Mouse (Mus musculus): ENCODE results near the gene Foxl1. TPM values are rescaled to one million over a fixed set of nuclear protein-coding genes. Genes with fewer than 3 reads are reported as not detected.

Foxl1 gene
- polyA plus RNA-seq, 1 experiment from 2014 or later: 0.12 TPM

DNA sequence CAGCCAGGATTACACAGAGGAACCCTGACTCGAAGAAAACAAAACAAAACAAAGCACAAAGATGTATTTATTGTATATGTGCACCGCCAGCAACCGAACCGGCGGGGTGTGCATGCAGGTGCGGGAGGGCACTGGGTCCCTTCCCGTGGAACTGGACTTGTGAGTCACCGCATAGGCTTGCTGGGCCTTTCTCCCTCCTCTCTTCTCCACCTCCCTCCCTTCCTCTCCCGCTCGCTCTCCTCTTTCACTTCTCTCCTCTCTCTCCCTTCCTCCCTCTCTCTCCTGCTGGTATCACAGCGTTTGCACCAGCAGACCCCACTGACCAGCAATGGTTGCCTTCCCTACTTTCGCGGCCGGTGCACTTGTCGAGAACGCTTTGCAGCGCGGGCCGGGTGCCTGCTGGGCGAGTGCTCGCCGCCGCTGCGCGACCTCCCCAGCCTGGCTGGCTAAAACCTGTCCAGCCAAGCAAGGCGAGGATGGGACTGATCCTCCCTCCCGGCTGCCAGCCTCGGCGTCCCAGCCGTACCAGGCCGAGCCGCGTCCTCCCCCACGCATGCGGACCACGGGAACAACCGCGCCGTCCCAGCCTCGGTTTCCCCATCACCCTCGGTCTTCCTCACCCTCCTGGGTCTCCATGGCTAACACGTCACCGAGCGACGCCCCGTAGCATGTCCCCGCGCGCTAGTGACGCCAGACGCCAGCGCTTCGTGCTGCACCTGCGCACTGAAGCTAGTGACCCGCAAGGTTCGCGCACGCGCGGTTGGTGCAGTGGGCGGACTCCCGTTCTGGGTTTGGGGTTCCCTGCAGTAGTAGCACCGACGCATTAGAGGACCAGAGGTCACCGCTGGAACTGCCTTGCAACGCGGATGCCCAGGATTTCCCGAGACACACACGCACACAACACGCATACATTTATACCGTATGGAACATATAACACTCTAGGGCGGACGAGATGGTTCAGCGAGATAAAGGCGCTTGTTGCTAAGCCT, 19.8 kb upstream of the Foxl1 start, which contains the start of gene Mthfsd:
Mthfsd (minus strand) TSS at position 725 of the 989 bp plus-strand sequence.
- H3K9ac ChIP-seq: peak within 1 kb of the TSS; percentile 87
- ATAC-seq: peak; percentile 96
- no peaks in the 10 kb centered on the region for H3K9me3 ChIP-seq (replicated peaks)
- peak within 1 kb of the TSS; percentile 75 for H3K4me3 ChIP-seq
- peaks cover 24% of the 10 kb centered on the region for H3K27me3 ChIP-seq
- peaks cover 13% of the 10 kb centered on the region for H3K4me1 ChIP-seq
- H3K4me2 ChIP-seq: peak within 1 kb of the TSS; percentile 97
- peaks cover 28% of the 10 kb centered on the region for H3K36me3 ChIP-seq (ENCODE audit: poor library complexity, severe bottlenecking)
- under 1% methylated on average over 75 of the region's 75 CpGs for WGBS
- H3K27ac ChIP-seq: peak within 1 kb of the TSS; percentile 60

GRCm38 (mm10) chr8:121108657-121109056, 19.1 kb upstream of the Foxl1 start:
- no peak overlapping the region for H3K27ac ChIP-seq
- WGBS: 14% methylated on average over 5 of the region's 5 CpGs

GRCm38 (mm10) chr8:121111145-121111907, 16.4 kb upstream of the Foxl1 start:
- Histone ChIP-seq H3K4me2 (no peak overlapping the region), H3K27me3 (peaks cover 55% of the 10 kb centered on the region), H3K9ac (no peak overlapping the region), H3K27ac (no peak overlapping the region), H3K4me1 (peaks cover 16% of the 10 kb centered on the region), H3K9me3 (replicated peaks) (no peaks in the 10 kb centered on the region), H3K36me3 (ENCODE audit: poor library complexity, severe bottlenecking) (peaks cover 3% of the 10 kb centered on the region; the same call in 1 of the 2 replicates), H3K4me3 (no peak overlapping the region)
- 45% methylated on average over 7 of the region's 7 CpGs for WGBS
- ATAC-seq: no peak

More at GRCm38 (mm10) chr8:121108657-121109056, 19.1 kb upstream of the Foxl1 start:
- Histone ChIP-seq H3K4me1 (peaks cover 13% of the 10 kb centered on the region), H3K9me3 (replicated peaks) (no peaks in the 10 kb centered on the region), H3K4me2 (peak overlapping the region; percentile 97), H3K4me3 (peak overlapping the region; percentile 75), H3K36me3 (ENCODE audit: poor library complexity, severe bottlenecking) (peaks cover 21% of the 10 kb centered on the region), H3K9ac (peak overlapping the region; percentile 87), H3K27me3 (peaks cover 29% of the 10 kb centered on the region)
- ATAC-seq: no peak

- Histone ChIP-seq H3K27ac (no peak overlapping the region), H3K27me3 (peaks cover 75% of the 10 kb centered on the region), H3K4me1 (peaks cover 15% of the 10 kb centered on the region), H3K9ac (no peak overlapping the region), H3K4me3 (no peak overlapping the region), H3K36me3 (ENCODE audit: poor library complexity, severe bottlenecking) (no peaks in the 10 kb centered on the region), H3K9me3 (replicated peaks) (no peaks in the 10 kb centered on the region), H3K4me2 (no peak overlapping the region)
- ATAC-seq: peak; percentile 57
- 2% methylated on average over 21 of the region's 21 CpGs for WGBS
Measured at GRCm38 (mm10) chr8:121113261-121113660, 14.5 kb upstream of the Foxl1 start.

GRCm38 (mm10) chr8:121115136-121115535, 12.6 kb upstream of the Foxl1 start:
- H3K4me3 ChIP-seq: no peak overlapping the region
- H3K27ac ChIP-seq: no peak overlapping the region
- H3K9me3 ChIP-seq (replicated peaks): no peaks in the 10 kb centered on the region
- under 1% methylated on average over 25 of the region's 25 CpGs for WGBS
- H3K4me2 ChIP-seq: no peak overlapping the region
- H3K9ac ChIP-seq: no peak overlapping the region
- no peak for ATAC-seq
- H3K27me3 ChIP-seq: peaks cover 90% of the 10 kb centered on the region
- H3K36me3 ChIP-seq (ENCODE audit: poor library complexity, severe bottlenecking): no peaks in the 10 kb centered on the region
- H3K4me1 ChIP-seq: peaks cover 15% of the 10 kb centered on the region

GRCm38 (mm10) chr8:121115948-121116347, 11.8 kb upstream of the Foxl1 start, which contains the start of gene Foxc2:
Gene Foxc2 (plus strand): TSS chr8:121116171.
- 0% methylated on average over 25 of the region's 25 CpGs for WGBS
- Histone ChIP-seq H3K27me3 (peaks cover 92% of the 10 kb centered on the region), H3K4me1 (peaks cover 15% of the 10 kb centered on the region), H3K9ac (peak within 1 kb of the TSS; percentile 16; the same call in 1 of the 2 replicates), H3K27ac (no peak within 1 kb of the TSS), H3K9me3 (replicated peaks) (no peaks in the 10 kb centered on the region), H3K36me3 (ENCODE audit: poor library complexity, severe bottlenecking) (no peaks in the 10 kb centered on the region), H3K4me2 (peak within 1 kb of the TSS; percentile 69), H3K4me3 (peak within 1 kb of the TSS; percentile 41)
- ATAC-seq: peak; percentile 62; the same call in 1 of the 2 replicates

DNA sequence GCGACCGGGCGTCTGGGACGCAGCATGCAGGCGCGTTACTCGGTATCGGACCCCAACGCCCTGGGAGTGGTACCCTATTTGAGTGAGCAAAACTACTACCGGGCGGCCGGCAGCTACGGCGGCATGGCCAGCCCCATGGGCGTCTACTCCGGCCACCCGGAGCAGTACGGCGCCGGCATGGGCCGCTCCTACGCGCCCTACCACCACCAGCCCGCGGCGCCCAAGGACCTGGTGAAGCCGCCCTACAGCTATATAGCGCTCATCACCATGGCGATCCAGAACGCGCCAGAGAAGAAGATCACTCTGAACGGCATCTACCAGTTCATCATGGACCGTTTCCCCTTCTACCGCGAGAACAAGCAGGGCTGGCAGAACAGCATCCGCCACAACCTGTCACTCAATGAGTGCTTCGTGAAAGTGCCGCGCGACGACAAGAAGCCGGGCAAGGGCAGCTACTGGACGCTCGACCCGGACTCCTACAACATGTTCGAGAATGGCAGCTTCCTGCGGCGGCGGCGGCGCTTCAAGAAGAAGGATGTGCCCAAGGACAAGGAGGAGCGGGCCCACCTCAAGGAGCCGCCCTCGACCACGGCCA, 11.1 kb upstream of the Foxl1 start:
- Histone ChIP-seq H3K4me1 (peaks cover 15% of the 10 kb centered on the region), H3K27ac (no peak overlapping the region), H3K9ac (peak overlapping the region; percentile 16; the same call in 1 of the 2 replicates), H3K9me3 (replicated peaks) (no peaks in the 10 kb centered on the region), H3K27me3 (peaks cover 97% of the 10 kb centered on the region), H3K36me3 (ENCODE audit: poor library complexity, severe bottlenecking) (no peaks in the 10 kb centered on the region), H3K4me3 (peak overlapping the region; percentile 41), H3K4me2 (peak overlapping the region; percentile 69)
- ATAC-seq: 0 out of 2 replicates have a peak, but pooled peaks have one; percentile 27
- WGBS: 2% methylated on average over 55 of the region's 55 CpGs

GRCm38 (mm10) chr8:121117186-121117651, 10.5 kb upstream of the Foxl1 start:
- peak overlapping the region; percentile 41 for H3K4me3 ChIP-seq
- 0% methylated on average over 56 of the region's 62 CpGs for WGBS
- no peak overlapping the region for H3K27ac ChIP-seq
- H3K27me3 ChIP-seq: peaks cover 98% of the 10 kb centered on the region
- H3K9ac ChIP-seq: no peak overlapping the region
- no peak for ATAC-seq
- no peaks in the 10 kb centered on the region for H3K9me3 ChIP-seq (replicated peaks)
- peaks cover 15% of the 10 kb centered on the region for H3K4me1 ChIP-seq
- H3K4me2 ChIP-seq: peak overlapping the region; percentile 69
- H3K36me3 ChIP-seq (ENCODE audit: poor library complexity, severe bottlenecking): no peaks in the 10 kb centered on the region

- H3K9me3 ChIP-seq (replicated peaks): no peaks in the 10 kb centered on the region
- H3K27ac ChIP-seq: no peak overlapping the region
- no peak for ATAC-seq
- WGBS: under 1% methylated on average over 28 of the region's 28 CpGs
- H3K4me1 ChIP-seq: peaks cover 15% of the 10 kb centered on the region
- peak overlapping the region; percentile 69; the same call in 1 of the 2 replicates for H3K4me2 ChIP-seq
- peaks cover 98% of the 10 kb centered on the region for H3K27me3 ChIP-seq
- H3K4me3 ChIP-seq: peak overlapping the region; percentile 41; the same call in 1 of the 2 replicates
- no peak overlapping the region for H3K9ac ChIP-seq
- H3K36me3 ChIP-seq (ENCODE audit: poor library complexity, severe bottlenecking): no peaks in the 10 kb centered on the region
Measured at GRCm38 (mm10) chr8:121117906-121118305, 9.8 kb upstream of the Foxl1 start.

DNA sequence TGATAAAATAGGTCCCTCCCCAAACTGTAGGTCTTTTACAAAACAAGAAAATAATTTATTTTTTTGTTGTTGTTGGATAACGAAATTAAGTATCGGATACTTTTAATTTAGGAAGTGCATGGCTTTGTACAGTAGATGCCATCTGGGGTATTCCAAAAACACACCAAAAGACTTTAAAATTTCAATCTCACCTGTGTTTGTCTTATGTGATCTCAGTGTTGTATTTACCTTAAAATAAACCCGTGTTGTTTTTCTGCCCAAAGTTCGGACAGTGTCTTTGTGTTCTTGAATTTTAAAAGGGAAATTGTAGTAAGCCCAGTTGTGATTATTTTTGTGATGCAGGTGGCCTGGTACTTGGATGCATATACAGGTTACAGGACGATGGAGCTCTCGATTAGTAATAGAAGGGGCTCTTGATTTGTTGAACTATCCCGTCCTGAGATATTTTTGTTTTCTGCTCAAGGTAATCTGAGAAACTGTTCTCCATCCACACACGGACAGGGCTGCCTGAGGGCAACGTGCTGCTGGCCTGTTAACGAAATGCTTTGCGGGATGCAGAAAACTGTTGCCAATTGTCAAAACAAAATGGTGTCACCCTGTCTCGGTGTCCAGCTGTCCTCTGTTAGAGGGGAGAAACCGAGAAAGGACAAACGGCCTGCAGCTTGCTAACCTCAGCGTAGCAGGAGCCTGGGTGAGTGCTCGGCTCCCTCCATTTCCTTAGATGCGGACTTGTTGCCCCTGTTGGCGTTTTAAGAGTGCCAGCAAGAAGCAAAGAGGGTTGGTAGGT, 8.9 kb upstream of the Foxl1 start:
- no peak overlapping the region for H3K4me3 ChIP-seq
- WGBS: under 1% methylated on average over 18 of the region's 18 CpGs
- peaks cover 15% of the 10 kb centered on the region for H3K4me1 ChIP-seq
- H3K9ac ChIP-seq: no peak overlapping the region
- no peaks in the 10 kb centered on the region for H3K9me3 ChIP-seq (replicated peaks)
- H3K27me3 ChIP-seq: peaks cover 100% of the 10 kb centered on the region
- no peak overlapping the region for H3K27ac ChIP-seq
- H3K36me3 ChIP-seq (ENCODE audit: poor library complexity, severe bottlenecking): no peaks in the 10 kb centered on the region
- ATAC-seq: no peak
- no peak overlapping the region for H3K4me2 ChIP-seq

All from forebrain, embryonic 13.5 days (tissue).